Mouse (Mus musculus): Measurements from ENCODE around the gene Cep152.

DNA sequence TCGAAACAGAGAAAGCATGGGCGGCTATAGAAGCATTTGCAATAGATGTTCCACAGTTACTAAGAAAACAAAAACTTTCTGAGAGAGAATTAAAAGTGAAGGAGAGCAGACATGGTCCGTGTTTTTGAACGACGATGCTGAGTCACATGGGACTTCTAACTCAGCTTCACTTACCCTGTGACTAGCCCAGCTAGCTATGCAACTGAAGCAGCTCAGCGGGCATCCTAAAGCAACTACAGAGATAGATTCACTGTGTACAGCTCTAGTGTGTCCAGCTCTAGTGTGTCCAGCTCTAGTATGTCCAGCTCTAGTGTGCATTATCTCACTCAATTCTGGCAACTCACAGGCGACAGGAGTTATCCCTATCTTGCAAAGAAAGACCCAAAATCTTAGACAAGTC is 42.8 kb upstream of the Cep152 start:
- no peak for TF ChIP-seq CTCF (IDR thresholded peaks at IDR 0.05; ENCODE audit: extremely low read depth, insufficient read depth, low read length)
- no peak for TF ChIP-seq POLR2A (IDR thresholded peaks at IDR 0.05; ENCODE audit: extremely low read depth, insufficient read depth, low read length)

Measured in cortical plate, adult 2 months (tissue).